Mouse (Mus musculus) stomach, embryonic 16.5 days (tissue): ENCODE measurements at regions not wholly inside any gene's neighbourhood (a gene's known extent, or its start where the extent isn't known, plus 50 kb on each side); places are given as distances from the start of the nearest gene placed in this dataset.

ENCODE experiments used
- ATAC-seq: fragments of 200-750 bp; cut with Nextera tagmentation; 2 replicates; pipeline ENCODE4 v1.8.0; 2017; ENCODE audit warnings: moderate number of reproducible peaks, moderate TSS enrichment; ENCODE audit not compliant: insufficient read depth, low FRiP score
- H3K27ac ChIP-seq: fragments of 300-500 bp; sonication (generic); 2 replicates; pipeline ENCODE4 v1.5.1; 2014; ENCODE audit warnings: low read length
- H3K27me3 ChIP-seq: fragments of 300-500 bp; sonication (generic); 2 replicates; pipeline ENCODE4 v1.6.1; 2014; ENCODE audit warnings: low read length, control low read depth, mixed read lengths; ENCODE audit not compliant: control insufficient read depth, insufficient read depth
- H3K36me3 ChIP-seq: fragments of 300-500 bp; sonication (generic); 2 replicates; pipeline ENCODE4 v1.6.1; 2014; ENCODE audit warnings: low read length; ENCODE audit not compliant: control insufficient read depth, insufficient read depth
- H3K4me1 ChIP-seq: fragments of 300-500 bp; sonication (generic); 2 replicates; pipeline ENCODE4 v1.6.1; 2014; ENCODE audit warnings: low read length, control low read depth, mixed read lengths; ENCODE audit not compliant: control insufficient read depth, insufficient read depth
- H3K4me2 ChIP-seq: fragments of 300-500 bp; sonication (generic); 2 replicates; pipeline ENCODE4 v1.6.1; 2014; ENCODE audit warnings: low read depth, low read length, mixed read lengths
- H3K4me3 ChIP-seq: fragments of 300-500 bp; sonication (generic); replicated peaks from 2 replicates; pipeline ENCODE4 v1.5.1; 2014; ENCODE audit warnings: mild to moderate bottlenecking, low read length
- H3K9ac ChIP-seq: fragments of 300-500 bp; sonication (generic); 2 replicates; pipeline ENCODE4 v1.6.1; 2014; ENCODE audit warnings: low read length
- H3K9me3 ChIP-seq: fragments of 300-500 bp; sonication (generic); replicated peaks from 2 replicates; pipeline ENCODE4 v1.6.1; 2016; ENCODE audit warnings: low read length, control low read depth; ENCODE audit not compliant: control insufficient read depth
- WGBS: fragments of 180-500 bp; shearing (Covaris S2); extraction: QIAGEN DNeasy Blood & Tissue Kit; methylation state at CpG from one replicate; pipeline ENCODE4 v1.1.7; 2014; 5-methylcytosine and 5-hydroxymethylcytosine counted together

DNA sequence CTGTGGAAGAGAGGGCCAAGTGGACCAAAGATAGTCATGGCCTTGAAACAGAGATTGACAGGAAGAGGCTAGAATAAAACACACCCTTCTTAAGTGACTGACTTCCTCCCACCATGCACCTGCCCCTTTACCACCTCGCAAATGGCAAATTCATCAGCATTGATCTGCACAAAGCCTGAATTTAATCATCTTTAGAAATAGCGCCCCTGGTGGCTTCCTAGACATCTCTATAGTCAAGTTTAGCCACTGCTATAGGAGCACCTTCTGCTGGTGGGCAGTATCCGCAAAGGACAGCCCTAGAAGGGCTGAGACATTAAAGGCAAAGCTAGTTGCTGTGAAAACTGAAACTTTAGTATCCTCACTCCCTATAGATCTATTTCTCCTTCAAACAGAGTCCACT, 305.8 kb upstream of the Tenm4 start:
- no peak for ATAC-seq
- WGBS, result 61% methylated on average over 3 of the region's 3 CpGs
- no peak overlapping the region for H3K27ac ChIP-seq
- no peaks in the 10 kb centered on the region for H3K9me3 ChIP-seq
- no peaks in the 10 kb centered on the region for H3K4me1 ChIP-seq
- H3K4me2 ChIP-seq, result no peak overlapping the region
- H3K27me3 ChIP-seq, result no peaks in the 10 kb centered on the region
- H3K9ac ChIP-seq, result no peak overlapping the region
- no peak overlapping the region for H3K4me3 ChIP-seq
- H3K36me3 ChIP-seq, result no peaks in the 10 kb centered on the region

DNA sequence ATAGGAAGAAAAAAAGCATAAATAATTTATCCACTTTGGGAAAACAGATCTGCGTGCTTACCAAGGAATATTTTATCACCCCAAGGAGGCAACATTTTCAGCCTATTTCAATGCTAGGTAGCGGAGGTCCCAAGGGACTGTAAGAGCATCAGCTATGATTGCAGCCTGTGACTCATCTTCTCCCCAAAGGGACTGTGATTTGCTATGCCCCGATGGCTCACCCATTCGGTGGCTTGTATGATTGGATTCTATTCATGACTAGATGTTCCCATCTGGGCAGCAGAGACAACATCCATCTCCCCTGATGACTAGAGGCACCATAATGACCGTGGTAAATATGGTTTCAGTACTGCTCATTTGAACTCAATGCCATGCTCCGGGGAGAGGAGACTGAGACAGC, 302.3 kb upstream of the Tenm4 start:
- H3K36me3 ChIP-seq, result no peaks in the 10 kb centered on the region
- H3K4me2 ChIP-seq, result no peak overlapping the region
- H3K27me3 ChIP-seq, result no peaks in the 10 kb centered on the region
- ATAC-seq, result no peak
- H3K9me3 ChIP-seq, result no peaks in the 10 kb centered on the region
- no peak overlapping the region for H3K9ac ChIP-seq
- H3K4me3 ChIP-seq, result no peak overlapping the region
- no peak overlapping the region for H3K27ac ChIP-seq
- 83% methylated on average over 6 of the region's 6 CpGs for WGBS
- no peaks in the 10 kb centered on the region for H3K4me1 ChIP-seq

DNA sequence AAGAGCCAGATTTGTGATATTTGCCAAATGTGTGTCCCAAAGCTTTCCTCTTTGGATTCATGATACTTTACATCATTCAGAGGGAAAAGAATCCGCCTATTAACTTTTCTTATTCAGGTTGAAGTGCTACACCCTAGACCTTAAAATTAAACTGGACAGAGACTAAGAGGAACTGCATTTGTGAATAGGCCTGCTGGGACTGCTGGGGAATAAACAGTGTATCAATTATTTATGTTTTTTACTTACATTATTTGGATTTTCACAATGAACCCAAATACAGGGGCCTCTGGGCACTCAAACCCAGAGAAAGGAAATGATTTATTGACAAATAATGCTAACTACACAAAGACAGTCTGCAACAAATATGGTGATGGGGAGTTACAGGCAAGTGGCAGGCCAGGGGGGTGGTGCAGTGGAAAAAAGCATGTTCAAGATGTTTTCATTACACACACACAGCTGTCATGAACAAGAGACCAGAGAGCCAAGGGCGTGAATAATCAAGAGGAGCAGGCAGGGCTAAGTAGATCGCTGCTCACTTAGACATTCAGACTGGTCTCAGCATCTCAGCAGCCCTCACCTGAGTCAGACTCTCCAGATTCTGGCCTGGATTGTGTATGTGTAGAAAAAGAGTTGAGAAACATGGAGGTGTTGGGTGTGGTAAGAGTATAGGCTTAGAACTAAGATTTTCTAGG, 290.3 kb upstream of the Tenm4 start:
- H3K9ac ChIP-seq, result no peak overlapping the region
- no peaks in the 10 kb centered on the region for H3K36me3 ChIP-seq
- WGBS, result 55% methylated on average over 3 of the region's 3 CpGs
- no peaks in the 10 kb centered on the region for H3K27me3 ChIP-seq
- ATAC-seq, result no peak
- H3K9me3 ChIP-seq, result no peaks in the 10 kb centered on the region
- no peak overlapping the region for H3K4me3 ChIP-seq
- H3K4me1 ChIP-seq, result no peaks in the 10 kb centered on the region
- no peak overlapping the region for H3K27ac ChIP-seq
- H3K4me2 ChIP-seq, result no peak overlapping the region

DNA sequence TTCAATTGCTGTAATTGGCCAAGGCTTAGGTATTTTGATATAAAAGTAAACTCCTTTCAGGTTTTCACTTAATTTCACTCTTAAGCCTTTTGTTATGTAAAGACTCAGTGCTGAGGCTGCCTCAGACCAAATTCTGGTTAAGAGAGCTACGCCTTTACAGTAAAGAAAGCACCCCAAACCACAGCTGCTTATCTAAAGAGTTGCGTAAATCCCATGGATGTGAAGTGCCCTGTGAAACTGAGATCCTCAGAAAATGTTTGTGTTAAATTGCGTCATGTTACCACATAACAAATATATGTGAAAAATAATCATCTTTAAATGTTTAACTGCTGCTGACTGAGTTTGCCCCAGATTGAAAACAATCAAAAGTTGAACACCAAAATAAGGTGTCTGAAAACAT, 269.5 kb upstream of the Tenm4 start:
- Histone ChIP-seq H3K27me3 (no peaks in the 10 kb centered on the region), H3K4me3 (no peak overlapping the region), H3K4me2 (no peak overlapping the region), H3K9ac (no peak overlapping the region), H3K27ac (no peak overlapping the region), H3K4me1 (no peaks in the 10 kb centered on the region), H3K9me3 (no peaks in the 10 kb centered on the region), H3K36me3 (no peaks in the 10 kb centered on the region)
- 70% methylated on average over 3 of the region's 3 CpGs for WGBS
- ATAC-seq, result no peak

DNA sequence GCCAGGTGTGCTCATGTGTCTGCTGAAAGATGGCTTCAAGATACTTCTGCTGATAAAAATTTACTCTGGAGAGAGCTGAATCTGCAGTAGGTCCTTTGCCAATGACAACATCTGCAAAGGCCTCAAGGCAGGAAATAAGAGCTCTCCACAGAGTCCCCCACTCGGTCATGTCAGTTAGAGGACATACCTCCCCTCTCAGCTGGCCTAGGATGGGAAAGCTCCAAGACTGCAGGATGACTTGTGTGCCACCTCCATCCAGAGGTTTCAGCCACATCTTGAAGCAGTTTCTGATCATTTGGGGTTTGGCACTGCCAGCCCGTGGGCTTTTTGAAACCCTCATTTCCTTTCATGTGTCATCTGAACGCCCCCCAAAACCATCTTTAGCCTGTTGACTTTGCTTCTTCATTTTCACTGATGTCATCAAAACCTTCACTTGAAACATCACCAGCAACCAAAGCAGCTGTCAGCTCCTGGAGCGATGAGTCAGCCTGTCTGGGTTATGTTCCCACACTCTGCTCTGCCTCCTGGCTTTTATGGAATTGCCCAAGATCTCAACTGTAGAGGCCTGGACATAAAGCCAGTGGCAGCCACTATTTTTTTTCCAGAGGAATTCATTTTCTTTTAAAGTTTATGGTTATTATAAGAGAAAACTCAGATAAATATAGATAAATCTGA, 256.5 kb upstream of the Tenm4 start:
- no peak overlapping the region for H3K9ac ChIP-seq
- H3K4me3 ChIP-seq, result no peak overlapping the region
- H3K9me3 ChIP-seq, result no peaks in the 10 kb centered on the region
- no peak overlapping the region for H3K27ac ChIP-seq
- ATAC-seq, result no peak
- H3K4me1 ChIP-seq, result no peaks in the 10 kb centered on the region
- WGBS, result 67% methylated on average over 4 of the region's 4 CpGs
- no peaks in the 10 kb centered on the region for H3K27me3 ChIP-seq
- no peaks in the 10 kb centered on the region for H3K36me3 ChIP-seq
- no peak overlapping the region for H3K4me2 ChIP-seq

DNA sequence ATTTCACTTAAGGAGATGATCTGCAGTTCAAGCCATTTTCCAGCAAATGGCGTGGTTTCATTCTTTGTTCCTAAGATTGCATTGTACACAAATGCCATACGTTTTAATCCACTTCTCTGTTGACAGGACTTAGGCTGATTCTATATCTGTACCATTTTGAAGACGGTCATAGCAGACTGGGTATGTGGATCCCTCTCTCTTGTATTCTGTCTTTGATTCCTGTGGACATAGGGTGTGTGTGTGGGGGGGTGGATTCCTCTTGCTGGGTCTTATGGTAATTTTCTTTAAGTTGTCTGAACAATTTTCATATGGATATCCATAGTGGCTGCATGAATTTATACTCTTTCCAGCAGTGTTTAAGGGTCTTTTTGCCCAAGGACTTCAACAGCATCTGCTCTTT, 251.1 kb upstream of the Tenm4 start:
- WGBS, result 65% methylated on average over 3 of the region's 3 CpGs

DNA sequence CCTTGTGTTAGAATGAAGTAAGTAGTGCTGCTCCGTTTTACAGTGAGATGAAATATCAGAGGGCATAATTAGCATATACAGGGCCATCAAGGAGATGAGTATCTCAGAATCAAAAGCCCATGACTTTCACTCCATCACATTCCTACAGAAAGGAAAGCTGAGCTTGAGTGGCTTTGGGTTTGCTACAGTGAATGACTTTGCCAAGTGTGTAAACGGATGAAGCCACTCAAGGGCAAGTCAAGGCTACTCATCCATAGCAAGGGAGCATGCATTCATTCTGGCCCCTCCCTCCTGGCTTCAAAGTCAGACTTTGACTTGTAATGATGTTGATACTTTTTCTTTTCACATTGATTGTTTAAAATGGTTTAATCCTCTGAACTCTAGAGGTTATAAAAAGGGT, 246.2 kb upstream of the Tenm4 start:
- no peaks in the 10 kb centered on the region for H3K36me3 ChIP-seq
- H3K4me1 ChIP-seq, result no peaks in the 10 kb centered on the region
- no peak overlapping the region for H3K9ac ChIP-seq
- H3K4me3 ChIP-seq, result no peak overlapping the region
- no peaks in the 10 kb centered on the region for H3K9me3 ChIP-seq
- H3K27ac ChIP-seq, result no peak overlapping the region
- WGBS, result 74% methylated on average over 2 of the region's 2 CpGs
- ATAC-seq, result no peak
- H3K27me3 ChIP-seq, result no peaks in the 10 kb centered on the region
- no peak overlapping the region for H3K4me2 ChIP-seq

More for the DNA sequence above, 251.1 kb upstream of the Tenm4 start:
- Histone ChIP-seq H3K9ac (no peak overlapping the region), H3K9me3 (no peaks in the 10 kb centered on the region), H3K27me3 (no peaks in the 10 kb centered on the region), H3K36me3 (no peaks in the 10 kb centered on the region), H3K4me2 (no peak overlapping the region), H3K4me1 (no peaks in the 10 kb centered on the region), H3K4me3 (no peak overlapping the region), H3K27ac (no peak overlapping the region)
- ATAC-seq, result no peak

DNA sequence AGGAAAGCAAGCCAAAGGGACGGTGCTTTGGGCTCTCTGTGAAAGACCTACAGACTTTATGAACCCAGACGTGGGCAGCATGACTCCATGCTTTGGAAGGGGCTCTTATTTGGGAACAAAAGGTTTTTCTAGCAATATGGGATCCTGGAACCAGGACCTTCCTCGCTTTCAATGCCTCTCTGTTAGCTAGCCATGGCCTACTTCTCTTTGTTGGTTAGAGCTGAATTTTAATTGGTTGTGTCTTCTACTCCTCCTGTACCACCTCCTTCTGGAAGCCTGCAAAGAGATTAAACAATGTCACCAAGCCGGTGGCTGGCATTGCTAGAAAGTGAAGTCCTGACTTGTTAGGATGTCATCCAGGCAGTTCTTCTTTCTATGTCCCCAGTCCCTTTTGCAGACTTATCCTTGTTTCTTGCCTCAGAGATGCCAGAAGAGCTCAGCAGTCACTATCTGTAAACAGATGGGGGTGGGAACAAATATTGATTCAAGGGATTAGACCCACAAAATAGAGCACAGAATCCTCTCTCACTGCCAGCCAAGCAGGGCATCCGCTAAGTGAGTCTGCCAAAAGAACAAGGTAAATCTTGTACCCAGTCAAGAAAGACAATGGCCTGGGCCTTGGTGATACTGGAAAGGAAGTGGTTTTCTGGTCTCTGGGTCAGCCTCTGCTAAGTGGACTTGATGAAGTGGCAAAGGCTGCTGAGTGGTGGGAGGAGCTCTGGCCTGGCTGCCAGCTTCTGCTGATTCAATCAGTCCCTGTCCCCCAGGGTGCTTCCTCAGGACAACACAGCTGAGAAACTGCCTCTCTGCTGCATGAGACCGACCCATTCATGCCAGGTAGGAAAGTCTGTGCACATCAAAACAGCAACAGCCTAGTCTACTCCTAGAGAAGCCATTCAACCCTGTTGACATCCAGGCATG, 244.7 kb upstream of the Tenm4 start:
- Histone ChIP-seq H3K4me2 (no peak overlapping the region), H3K27ac (no peak overlapping the region), H3K36me3 (no peaks in the 10 kb centered on the region), H3K27me3 (no peaks in the 10 kb centered on the region), H3K9ac (no peak overlapping the region), H3K4me3 (no peak overlapping the region), H3K9me3 (no peaks in the 10 kb centered on the region), H3K4me1 (no peaks in the 10 kb centered on the region)
- 66% methylated on average over 6 of the region's 6 CpGs for WGBS
- ATAC-seq, result no peak

DNA sequence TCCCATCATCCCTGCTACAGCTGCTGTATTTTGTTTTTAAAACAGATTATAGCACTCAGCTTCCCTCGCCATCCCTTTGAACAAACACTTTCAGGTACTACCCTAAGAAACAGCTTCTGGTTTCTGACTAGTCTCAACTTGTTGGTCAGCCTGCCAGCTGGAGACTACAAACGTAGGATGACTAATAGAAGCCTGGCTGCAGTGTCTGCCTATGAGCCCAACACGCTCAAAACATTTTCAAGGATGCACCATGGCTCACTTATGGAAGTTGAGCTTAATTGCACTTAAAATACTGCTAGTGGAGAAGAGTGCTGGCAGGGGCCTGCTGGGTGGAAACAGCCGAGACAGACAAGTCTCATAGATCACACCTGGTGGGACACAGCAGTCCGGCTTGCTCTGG, 234.4 kb upstream of the Tenm4 start:
- no peak for ATAC-seq
- Histone ChIP-seq H3K27me3 (no peaks in the 10 kb centered on the region), H3K27ac (no peak overlapping the region), H3K36me3 (no peaks in the 10 kb centered on the region), H3K4me2 (no peak overlapping the region), H3K9me3 (no peaks in the 10 kb centered on the region), H3K4me3 (no peak overlapping the region), H3K4me1 (no peaks in the 10 kb centered on the region), H3K9ac (no peak overlapping the region)
- 62% methylated on average over 5 of the region's 5 CpGs for WGBS
